Mouse (Mus musculus) heart, postnatal 25 days (tissue): Measurements from ENCODE around the gene Sult5a1. TPM values are rescaled to one million over a fixed set of nuclear protein-coding genes. Genes with fewer than 3 reads are reported as not detected.

ENCODE experiments used
- DNase-seq: peaks from one replicate; pipeline ENCODE4 v3.0.0; 2022; ENCODE audit warnings: low spot score
- intact Hi-C: fragments of 180-260 bp; cut with DNase I; formaldehyde crosslinking; loops from one replicate; pipeline ENCODE4 v1.15.1; 2025
- total RNA-seq, 2 experiments: library from RNA; stranded (reverse); gene quantifications; 2 replicates each; pipeline ENCODE4 v1.2.3; 2021

Sult5a1 gene
- total RNA-seq, 2 experiments from 2014 or later: 0.56 to 1.1 TPM

DNA sequence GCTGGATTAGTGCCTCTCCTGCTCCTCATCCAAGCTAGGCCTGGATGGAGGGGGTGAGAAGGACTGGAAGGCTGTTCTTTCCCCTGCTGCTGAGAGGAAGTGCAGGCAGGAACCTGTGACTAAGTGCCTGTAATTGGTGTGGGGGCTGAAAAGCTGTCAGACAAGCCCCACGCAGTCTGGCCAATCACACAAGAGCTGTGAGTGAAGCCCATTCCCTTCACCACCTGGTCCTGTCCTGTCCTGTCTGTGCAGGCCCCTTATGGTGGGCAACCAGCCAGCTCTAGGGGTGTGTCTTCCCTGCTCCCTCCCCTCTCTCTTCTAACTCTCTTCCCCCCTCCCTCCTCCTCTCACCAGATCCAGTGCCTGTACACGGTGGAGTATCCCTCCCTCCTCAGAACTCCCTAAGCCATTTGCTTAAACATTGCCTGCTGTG lies 20.5 kb downstream of the Sult5a1 start:
- intact Hi-C loops: no loop called here
- DNase-seq: no peak

DNA sequence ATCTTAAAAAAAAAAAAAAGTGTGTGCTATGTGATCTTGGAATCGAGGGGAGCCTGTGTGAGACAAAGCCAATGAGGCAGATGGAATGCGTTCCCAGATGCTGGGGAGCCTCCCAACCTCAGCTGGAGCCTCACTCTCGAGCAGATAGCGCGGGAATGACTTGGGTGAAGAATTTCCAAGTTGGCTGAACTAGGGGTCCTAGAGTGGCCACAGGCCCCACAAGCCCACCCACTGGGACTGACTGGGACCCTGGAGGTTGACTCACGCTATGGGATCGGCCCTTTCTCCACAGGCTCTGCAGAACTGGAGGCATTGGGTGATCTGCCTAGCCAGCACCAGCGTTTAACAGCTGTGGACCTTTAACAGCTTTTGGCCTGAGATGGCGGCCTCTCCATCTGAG lies 21.8 kb downstream of the Sult5a1 start:
- intact Hi-C loops: no loop called here
- peak; percentile 43 for DNase-seq

- DNase-seq: no peak
- intact Hi-C loops: no loop called here
Measured at GRCm38 (mm10) chr8:123135806-123136205, 22.3 kb downstream of the Sult5a1 start.

DNA sequence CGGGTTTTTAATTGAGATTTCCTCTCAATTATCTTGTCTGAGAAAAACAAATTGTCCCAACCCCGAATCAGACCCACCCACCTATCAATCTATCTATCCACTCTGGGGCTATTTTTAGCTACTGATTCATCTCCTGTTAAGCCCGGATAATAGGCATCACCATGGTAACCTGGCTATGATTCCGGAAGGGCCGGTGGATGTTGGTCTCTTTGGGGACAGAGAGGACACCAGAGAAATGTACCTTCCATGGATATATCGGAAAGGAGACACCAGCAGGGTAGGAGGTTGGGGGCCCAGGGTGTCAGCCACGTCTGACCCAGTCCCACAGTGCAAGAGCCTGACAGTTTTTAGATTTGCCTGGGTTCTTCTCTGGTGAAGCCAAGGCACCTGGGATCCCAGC lies 22.7 kb downstream of the Sult5a1 start:
- intact Hi-C loops: no loop called here
- no peak for DNase-seq

- intact Hi-C loops: no loop called here
- no peak for DNase-seq
Measured at GRCm38 (mm10) chr8:123134149-123134713, 23.9 kb downstream of the Sult5a1 start.

- intact Hi-C loops: no loop called here
Measured at GRCm38 (mm10) chr8:123132953-123133352, 25.2 kb downstream of the Sult5a1 start.

DNA sequence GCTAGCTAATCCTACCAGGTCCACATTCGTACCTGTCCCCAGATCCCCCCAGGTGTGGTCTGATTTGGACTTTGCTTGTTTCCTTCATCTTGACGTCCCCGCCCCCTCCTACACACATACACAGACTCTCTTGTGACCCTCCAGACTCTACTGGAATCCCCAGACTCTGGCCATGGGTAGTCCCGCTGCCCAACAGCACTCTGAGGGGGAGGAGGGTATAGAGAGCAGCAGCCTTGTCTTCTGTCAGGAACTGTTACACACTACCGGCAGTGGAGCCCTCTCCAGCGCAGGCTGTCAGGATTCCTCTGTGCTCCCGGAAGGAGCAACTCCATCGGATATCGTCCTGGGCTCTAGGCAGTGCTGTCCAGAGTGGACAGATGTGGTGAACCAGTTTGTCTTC lies 27.1 kb downstream of the Sult5a1 start:
- no peak for DNase-seq
- intact Hi-C loops: no loop called here

More at GRCm38 (mm10) chr8:123132953-123133352, 25.2 kb downstream of the Sult5a1 start:
- DNase-seq: no peak

- intact Hi-C loops: no loop called here
- no peak for DNase-seq
Measured at GRCm38 (mm10) chr8:123126193-123126816, 31.8 kb downstream of the Sult5a1 start.

DNA sequence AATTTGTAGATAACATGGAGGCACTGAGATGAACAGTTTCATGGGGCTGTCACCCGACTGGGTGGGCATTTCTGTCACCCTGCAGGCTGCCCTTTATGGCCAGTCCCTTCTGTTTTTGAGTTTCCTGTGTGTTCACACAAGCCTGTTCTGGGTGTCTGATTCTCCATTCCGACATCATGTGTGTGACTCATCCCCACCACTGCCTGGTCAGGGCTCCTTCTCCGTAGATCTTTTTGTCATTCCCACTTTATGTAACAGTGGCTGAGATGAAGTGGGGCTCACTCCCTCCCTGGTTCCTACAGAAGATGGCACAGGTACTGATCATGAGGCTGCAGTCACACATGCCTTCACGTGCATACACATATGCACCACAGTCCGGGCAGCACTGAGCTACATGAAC lies 35.4 kb downstream of the Sult5a1 start:
- no peak for DNase-seq
- intact Hi-C loops: no loop called here

DNA sequence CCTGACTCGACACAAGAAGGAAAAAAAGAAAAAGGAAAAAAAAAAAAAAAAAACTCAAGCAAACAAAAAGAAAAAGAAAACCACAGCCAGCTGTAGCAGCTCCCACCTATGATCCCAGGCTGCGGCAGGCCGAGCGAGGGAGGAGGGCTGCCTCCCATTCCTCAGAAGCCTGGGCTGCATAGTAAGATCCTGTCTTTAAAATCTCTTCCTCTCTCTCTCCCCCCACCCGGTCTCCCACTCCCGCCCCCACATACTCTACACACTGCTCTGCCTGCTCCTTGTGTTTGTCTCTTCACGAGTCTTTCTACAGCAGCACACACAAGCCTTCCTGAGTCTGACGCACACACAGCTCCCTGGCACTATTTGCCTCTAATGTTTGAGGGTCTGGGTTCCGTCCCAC lies 36.1 kb downstream of the Sult5a1 start:
- DNase-seq: no peak
- intact Hi-C loops: no loop called here

DNA sequence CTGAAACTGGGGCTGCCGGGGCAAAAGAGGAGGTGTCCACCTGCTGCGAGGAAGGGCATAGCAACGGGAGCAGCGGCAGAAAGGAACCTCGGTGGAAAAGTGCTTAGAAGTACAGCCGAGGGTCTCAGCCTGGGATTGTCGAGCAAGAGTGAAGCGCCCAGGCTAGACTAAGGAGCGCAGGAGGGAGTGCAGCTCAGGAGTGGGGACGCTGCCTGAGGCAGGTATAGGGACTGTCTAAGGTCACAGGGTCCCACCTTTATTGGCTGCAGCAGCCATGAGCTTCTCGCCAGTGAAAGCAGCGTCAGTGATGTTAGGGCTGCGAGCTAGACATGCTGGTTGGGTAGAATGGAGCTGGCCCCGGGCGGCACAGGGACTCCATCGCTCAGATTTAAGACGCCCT lies 40.4 kb downstream of the Sult5a1 start:
- DNase-seq: no peak
- intact Hi-C loops: no loop called here

- intact Hi-C loops: no loop called here
- DNase-seq: no peak
Measured at GRCm38 (mm10) chr8:123117127-123117731, 40.9 kb downstream of the Sult5a1 start, which contains the start of gene Cpne7. Cpne7 (plus strand) TSS chr8:123117374.

DNA sequence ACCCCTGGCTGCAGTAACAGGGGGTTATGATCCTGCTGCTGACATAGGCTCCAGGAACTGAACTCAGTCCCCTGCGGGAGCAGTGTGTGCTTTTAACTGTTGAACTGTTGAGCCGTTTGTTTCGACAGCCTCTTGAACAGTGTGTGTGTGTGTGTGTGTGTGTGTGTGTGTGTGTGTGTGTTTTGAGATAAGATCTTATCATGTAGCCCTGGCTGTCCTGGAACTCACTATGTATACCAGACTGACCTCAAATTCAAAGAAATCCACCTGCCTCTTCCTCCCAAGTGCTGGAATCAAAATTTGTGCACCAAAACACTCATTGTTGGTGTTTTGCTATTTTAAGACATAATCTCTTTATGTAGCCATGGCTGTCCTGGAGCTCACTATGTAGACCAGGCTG lies 43.5 kb downstream of the Sult5a1 start:
- DNase-seq: no peak
- intact Hi-C loops: no loop called here

GRCm38 (mm10) chr8:123113908-123114469 lies 44.1 kb downstream of the Sult5a1 start:
- intact Hi-C loops: no loop called here
- no peak for DNase-seq

GRCm38 (mm10) chr8:123112892-123113291 lies 45.2 kb downstream of the Sult5a1 start:
- no peak for DNase-seq
- intact Hi-C loops: no loop called here

- DNase-seq: no peak
- intact Hi-C loops: loop anchor here (2.0 kb wide), 1 partner anchor 42 kb away; no protein-coding TSS in a partner anchor
Measured at GRCm38 (mm10) chr8:123110649-123111048, 47.5 kb downstream of the Sult5a1 start.

DNA sequence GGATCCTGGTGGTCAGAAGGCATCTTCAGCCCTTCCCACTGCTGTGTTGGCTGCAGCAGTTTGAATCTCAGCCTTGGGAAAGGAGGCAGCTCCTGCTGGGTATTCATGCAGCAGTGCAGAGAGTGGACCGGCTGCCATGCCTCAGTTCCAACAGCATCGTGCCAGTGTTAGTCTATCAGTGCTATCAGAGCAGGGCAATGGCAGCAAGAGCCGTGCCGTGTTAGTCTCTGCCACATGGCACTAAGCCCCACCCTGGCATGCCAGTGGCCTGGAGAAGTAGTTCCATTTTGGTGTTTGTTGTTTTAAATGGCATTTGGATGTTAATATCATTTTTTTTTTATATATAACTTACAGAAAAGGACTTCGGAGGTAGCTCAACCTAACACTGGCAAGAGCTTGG lies 49.2 kb downstream of the Sult5a1 start:
- intact Hi-C loops: loop anchor here (5.0 kb wide), 1 partner anchor 78 kb away; the partner anchor contains the start of gene Dpep1
- DNase-seq: no peak

- no peak for DNase-seq
- intact Hi-C loops: loop anchor here (5.0 kb wide), 1 partner anchor 79 kb away; the partner anchor contains the start of gene Dpep1
Measured at GRCm38 (mm10) chr8:123108010-123108409, 50.1 kb downstream of the Sult5a1 start.

DNA sequence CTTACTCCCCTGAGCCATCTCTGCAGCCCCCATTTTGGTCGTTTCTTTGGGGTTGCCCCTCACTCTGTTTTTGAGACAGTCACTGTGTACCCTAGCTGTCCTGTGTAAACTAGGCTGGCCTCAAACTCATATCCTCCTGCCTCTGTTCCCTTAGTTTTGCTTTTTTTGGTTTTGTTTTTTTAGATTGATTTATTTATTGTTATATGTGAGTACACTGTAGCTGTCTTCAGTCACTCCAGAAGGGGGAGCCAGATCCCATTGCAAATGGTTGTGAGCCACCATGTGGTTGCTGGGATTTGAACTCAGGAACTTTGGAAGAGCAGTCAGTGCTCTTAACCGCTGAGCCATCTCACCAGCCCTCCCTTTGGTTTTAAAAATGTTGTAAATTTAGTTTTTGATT lies 51.6 kb downstream of the Sult5a1 start:
- intact Hi-C loops: loop anchor here (1.0 to 5.0 kb wide), 2 partner anchors 81 to 96 kb away; partner anchors contain the start of gene Dpep1
- DNase-seq: no peak

DNA sequence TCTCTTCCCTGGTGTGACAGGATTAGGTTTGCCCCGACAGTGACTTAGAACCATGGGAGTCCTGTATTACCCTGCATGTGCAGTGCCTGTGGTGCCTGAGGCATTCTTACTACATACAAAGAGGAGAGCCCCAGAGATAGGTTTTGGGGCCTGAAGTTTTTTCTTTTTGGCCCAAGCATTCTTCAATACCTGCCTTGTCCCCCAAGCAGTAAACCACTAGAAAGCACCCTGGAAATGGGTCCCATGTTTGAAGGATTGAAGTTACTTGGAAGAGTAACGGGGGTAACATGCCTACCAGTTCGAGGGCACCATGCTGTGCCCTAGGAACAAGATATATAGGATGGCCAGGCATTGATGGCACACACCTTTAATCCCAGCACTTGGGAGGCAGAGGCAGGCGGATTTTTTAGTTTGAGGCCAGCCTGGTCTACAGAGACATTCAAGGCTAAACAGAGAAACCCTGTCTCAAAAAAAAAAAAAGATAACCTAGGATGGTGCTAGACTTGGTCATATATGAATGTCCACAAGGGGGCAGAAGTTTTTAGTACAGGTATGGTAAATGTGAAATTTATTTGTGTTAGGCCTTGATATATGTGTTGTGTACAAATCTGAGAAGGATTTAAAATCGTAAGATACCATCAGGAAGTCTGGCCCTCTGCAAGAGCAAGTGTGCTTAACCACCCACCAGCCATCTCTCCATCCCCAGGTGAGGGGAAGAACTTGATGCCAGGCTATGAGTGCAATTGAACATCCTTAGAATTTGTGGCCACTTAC lies 52.4 kb downstream of the Sult5a1 start:
- intact Hi-C loops: loop anchor here (1.0 to 5.0 kb wide), 3 partner anchors 82 to 199 kb away; partner anchors contain the start of gene Dpep1
- no peak for DNase-seq
